Mouse (Mus musculus): ENCODE measurements around the gene Gm29110.
"Not testable (repeated sequence)": the region's sequence is repeated elsewhere in the genome, so short reads cannot be mapped to it uniquely, and the experiment has no call there.

The Gm29110 gene

GRCm38 (mm10) chrY:74470231-74470630 lies at the start of gene Gm29110:
Gm29110 (plus strand) TSS chrY:74470531.
- in situ Hi-C loops (cut with MseI, MboI): not testable (repeated sequence)

Measured in mouse trophoblast stem cell (cell line).